Mouse (Mus musculus) skeletal muscle tissue, adult 2 months (tissue): ENCODE measurements around the gene Zfp382.
"Not testable (repeated sequence)": the region's sequence is repeated elsewhere in the genome, so short reads cannot be mapped to it uniquely, and the experiment has no call there.

Experiments used
- DNase-seq: peaks from one replicate; pipeline ENCODE4 v3.0.0-alpha.2; 2012; ENCODE audit warnings: low read depth, low spot score

The Zfp382 gene

GRCm38 (mm10) chr7:30147011-30147410 lies 25.3 kb downstream of the Zfp382 start:
- DNase-seq = no peak

- no peak for DNase-seq
Measured at GRCm38 (mm10) chr7:30154040-30154439, 32.3 kb downstream of the Zfp382 start.

GRCm38 (mm10) chr7:30155507-30155906 lies 33.8 kb downstream of the Zfp382 start:
- no peak for DNase-seq

DNA sequence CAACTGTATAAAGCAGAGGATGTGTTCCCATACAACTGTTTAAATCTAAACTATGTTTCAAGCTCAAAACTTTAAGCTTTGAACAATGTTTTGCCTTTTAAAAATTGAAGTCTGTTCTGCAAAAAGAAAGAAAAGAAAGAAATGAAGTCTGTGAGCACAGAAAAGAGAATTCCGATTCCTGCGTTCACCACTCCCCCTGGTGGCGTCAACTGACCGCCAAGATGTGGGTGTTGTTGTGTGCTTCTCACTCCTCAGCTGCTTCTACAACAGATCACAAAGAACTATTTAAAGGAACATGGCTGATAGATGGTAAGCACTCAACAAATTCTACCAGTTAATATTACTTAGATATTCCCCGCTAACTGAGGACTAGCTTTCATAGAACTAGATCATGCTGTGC lies 41.4 kb downstream of the Zfp382 start:
- DNase-seq = no peak

DNA sequence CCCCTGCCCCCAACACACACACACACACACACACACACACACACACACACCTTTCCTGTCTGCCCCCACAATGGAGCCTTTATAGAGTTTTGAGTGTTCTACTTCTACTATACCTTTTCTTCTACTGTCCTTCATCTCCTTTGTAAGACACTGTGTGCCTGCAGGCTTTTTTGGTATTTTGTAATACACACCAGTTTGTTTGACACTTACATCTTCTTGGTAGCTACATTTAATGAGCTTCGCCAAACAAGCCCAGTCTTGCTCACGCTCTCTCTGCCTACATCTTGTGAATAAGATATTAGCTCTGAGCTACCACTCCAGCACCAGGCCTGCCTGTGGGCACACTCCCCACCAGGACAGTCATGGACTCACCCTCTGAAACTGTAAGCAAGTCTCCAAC lies 43.0 kb downstream of the Zfp382 start:
- no peak for DNase-seq

GRCm38 (mm10) chr7:30168914-30169582 lies 47.3 kb downstream of the Zfp382 start:
- no peak for DNase-seq

DNA sequence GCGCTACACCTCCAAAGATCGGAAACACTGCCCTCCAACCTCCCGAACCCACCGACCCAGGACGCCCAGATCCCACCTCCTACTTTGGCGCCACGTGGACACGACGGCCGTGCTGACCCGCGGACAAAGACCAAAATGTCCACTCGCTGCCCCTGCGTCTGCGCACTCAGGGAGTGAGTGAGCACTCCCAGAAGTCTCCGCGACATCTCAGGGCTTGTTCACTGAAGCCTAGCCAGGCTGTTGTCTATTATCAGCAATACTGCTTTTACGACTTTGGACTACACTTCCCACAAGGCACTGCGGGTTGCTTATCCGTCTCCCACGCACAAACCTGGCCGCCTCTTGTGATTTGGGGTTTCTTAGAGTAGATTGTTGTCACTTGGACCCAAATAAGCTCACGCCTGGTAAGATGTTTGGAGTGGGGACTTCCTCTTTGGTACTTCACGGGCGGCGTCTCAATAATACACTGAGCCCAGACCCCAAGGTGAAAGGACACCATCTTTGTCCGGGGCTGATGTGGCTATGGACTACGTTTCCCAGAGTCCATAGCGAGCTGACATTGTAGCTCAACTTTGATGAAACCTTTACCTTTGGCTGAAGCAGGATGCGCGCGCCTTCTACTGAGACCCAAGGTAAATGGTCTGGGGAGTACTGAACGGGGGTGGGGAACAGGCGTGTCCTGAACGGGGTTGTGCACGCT lies 48.0 kb downstream of the Zfp382 start, which contains the start of gene Zfp146:
Gene Zfp146, minus strand, starts transcription at position 168 of the 700 bp plus-strand sequence.
- peak; percentile 92 for DNase-seq

DNA sequence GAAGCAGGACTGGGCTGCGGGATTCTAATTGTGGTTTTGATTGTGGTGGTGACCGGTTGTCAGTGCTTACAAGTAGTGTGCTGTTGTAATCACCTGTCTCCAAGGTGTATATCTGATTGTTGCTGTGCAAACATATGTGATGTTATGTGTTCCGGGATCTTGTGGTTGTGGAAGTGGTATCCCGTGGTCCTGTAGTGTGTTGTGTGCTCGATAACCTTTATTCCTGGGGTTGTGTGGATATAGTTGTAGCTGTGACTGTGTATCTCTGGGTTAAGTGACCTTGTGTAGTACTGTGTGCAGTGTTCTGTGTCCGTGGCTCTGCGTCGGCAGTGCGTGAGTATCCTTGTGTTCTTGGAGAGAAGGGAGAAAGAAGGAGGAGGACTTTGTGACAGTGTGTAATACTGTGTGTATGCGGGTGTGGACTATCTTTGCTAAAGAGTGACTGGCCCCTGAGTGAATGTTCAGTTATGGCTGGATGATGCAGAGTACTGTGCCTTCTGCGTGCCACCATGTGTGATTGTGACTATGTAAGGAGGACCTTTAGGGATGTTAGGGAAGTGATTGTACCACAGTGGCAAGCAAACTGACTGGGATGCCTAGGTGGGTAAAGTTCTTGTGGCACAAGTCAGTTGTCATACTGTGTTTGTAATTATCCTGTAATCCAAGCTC lies 48.7 kb downstream of the Zfp382 start:
- DNase-seq = no peak

DNA sequence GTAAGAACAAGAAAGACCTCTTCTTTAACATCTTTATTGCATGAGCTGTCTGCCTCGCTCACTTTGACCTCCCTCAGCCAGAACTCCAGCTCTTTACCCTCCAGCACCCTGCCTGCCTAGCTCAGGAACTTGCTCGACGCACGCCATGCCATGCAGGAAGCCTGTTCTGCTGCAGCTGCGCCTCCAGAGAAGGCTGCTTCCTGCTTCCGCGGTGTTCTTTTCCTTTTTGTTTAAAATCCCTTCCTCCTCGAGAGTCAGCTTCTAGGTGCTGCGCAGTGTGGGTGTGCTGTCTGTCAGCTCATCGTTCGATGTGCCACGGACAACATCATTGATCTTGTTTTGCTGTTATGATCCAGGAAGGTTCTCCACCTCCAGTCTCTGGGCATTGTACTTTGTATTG lies 54.7 kb downstream of the Zfp382 start:
- DNase-seq = no peak

GRCm38 (mm10) chr7:30178256-30178655 lies 56.5 kb downstream of the Zfp382 start:
- DNase-seq = no peak

DNA sequence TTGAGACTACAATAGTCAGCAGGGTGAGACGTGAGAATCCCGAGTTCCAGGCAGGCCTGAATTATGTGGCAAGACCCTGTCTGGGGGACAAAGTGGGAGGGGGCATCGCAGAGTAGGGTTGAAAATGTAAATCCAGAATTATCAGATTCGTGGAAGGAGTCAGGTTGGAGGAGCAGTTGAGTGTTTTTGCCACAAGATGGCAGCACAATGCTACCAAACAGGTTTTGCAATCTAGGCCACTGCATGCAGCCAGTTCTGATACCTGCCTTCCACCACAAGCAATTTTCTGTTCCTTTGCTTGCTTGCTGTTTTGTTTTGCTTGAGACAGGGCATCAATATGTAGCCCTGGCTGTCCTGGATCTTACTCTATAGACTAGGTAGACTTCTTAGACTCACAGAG lies 59.6 kb downstream of the Zfp382 start:
- peak; percentile 73 for DNase-seq

- DNase-seq = not testable (repeated sequence)
Measured at GRCm38 (mm10) chr7:30181929-30182328, 60.2 kb downstream of the Zfp382 start.

GRCm38 (mm10) chr7:30183189-30183588 lies 61.4 kb downstream of the Zfp382 start:
- DNase-seq = not testable (repeated sequence)

DNA sequence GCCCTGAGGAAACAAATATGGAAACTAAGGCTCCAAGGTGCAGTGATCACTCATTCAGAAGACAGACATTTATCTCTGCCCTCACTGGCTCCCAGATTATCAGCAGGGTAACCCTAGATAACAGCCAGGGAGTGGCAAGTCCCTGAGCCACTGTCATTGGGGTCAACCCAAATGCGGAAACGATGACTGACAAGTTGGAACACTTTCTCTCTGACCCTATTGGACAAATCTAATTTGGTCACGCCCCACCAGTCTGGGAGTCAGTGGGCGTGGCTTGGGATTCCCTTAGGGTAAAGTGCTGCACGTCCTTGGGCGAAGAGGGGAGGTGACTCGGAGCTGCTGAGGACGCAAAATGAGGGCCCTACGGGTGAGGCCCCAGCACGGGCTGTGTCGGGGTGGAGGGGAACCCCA lies 62.1 kb downstream of the Zfp382 start, which contains the start of gene Cox7a1:
Gene Cox7a1, plus strand, starts transcription at position 266 of the 411 bp plus-strand sequence.
- DNase-seq = peak; percentile 97
